Mouse (Mus musculus): Measurements from ENCODE around the gene Asic1.
"Not testable (repeated sequence)": the region's sequence is repeated elsewhere in the genome, so short reads cannot be mapped to it uniquely, and the experiment has no call there.

Asic1 gene

GRCm38 (mm10) chr15:99723120-99723514 is 52.9 kb downstream of the Asic1 start:
- peak in 1 of 2 experiments; percentile 28 for DNase-seq

- peak; percentile 56 to 60 for DNase-seq
Observed at GRCm38 (mm10) chr15:99723515-99724291, 53.5 kb downstream of the Asic1 start.

- DNase-seq: peak; percentile 72
Observed at GRCm38 (mm10) chr15:99724292-99725021, 54.3 kb downstream of the Asic1 start.

GRCm38 (mm10) chr15:99725341-99726155 is 55.4 kb downstream of the Asic1 start, which contains the start of gene Cox14:
Gene Cox14 (plus strand): TSS chr15:99725618.
- DNase-seq: peak; percentile 96 to 98

- no peak for DNase-seq
Observed at GRCm38 (mm10) chr15:99726549-99726948, 56.4 kb downstream of the Asic1 start.

- not testable (repeated sequence) for DNase-seq
Observed at GRCm38 (mm10) chr15:99727039-99727438, 56.9 kb downstream of the Asic1 start.

GRCm38 (mm10) chr15:99727525-99727924 is 57.4 kb downstream of the Asic1 start:
- no peak for DNase-seq

- peak in 1 of 2 experiments; percentile 40 for DNase-seq
Observed at GRCm38 (mm10) chr15:99728211-99728610, 58.0 kb downstream of the Asic1 start.

- DNase-seq: no peak
Observed at GRCm38 (mm10) chr15:99729056-99729783, 59.1 kb downstream of the Asic1 start.

- no peak for DNase-seq
Observed at GRCm38 (mm10) chr15:99731167-99731566, 61.0 kb downstream of the Asic1 start.

- DNase-seq: no peak
Observed at GRCm38 (mm10) chr15:99731678-99732077, 61.5 kb downstream of the Asic1 start.

- DNase-seq: no peak
Observed at GRCm38 (mm10) chr15:99733186-99733585, 63.0 kb downstream of the Asic1 start.

- peak; percentile 99 to 100 for DNase-seq
Observed at GRCm38 (mm10) chr15:99735631-99736030, 65.5 kb downstream of the Asic1 start.

GRCm38 (mm10) chr15:99736675-99737074 is 66.5 kb downstream of the Asic1 start:
- no peak for DNase-seq

- DNase-seq: peak in 1 of 2 experiments; percentile 51
Observed at GRCm38 (mm10) chr15:99740229-99740628, 70.1 kb downstream of the Asic1 start.

Data from cerebellum, postnatal 14 days (tissue).